Mouse (Mus musculus): ENCODE results near the gene Nmnat3. TPM values are rescaled to one million over a fixed set of nuclear protein-coding genes. Genes with fewer than 3 reads are reported as not detected.

The Nmnat3 gene
- polyA plus RNA-seq, 1 experiment from 2014 or later: 15.1 TPM

- no peaks in the 10 kb centered on the region for H3K36me3 ChIP-seq (ENCODE audit: insufficient read depth, low read length)
- DNase-seq (ENCODE audit: low spot score) (peak; percentile 96), ATAC-seq (replicated peaks; ENCODE audit: low FRiP score, low read depth) (peak; percentile 81)
- H3K4me1 ChIP-seq (replicated peaks; ENCODE audit: insufficient read depth, low read length): 0 out of 2 replicates have a peak, but pooled peaks cover 5% of the 10 kb centered on the region
- H3K9me3 ChIP-seq (replicated peaks; ENCODE audit: low read length): no peaks in the 10 kb centered on the region
- peak overlapping the region; percentile 50 for H3K9ac ChIP-seq (ENCODE audit: low read depth, low read length)
- peak overlapping the region; percentile 76 for H3K4me2 ChIP-seq (ENCODE audit: low read length)
- WGBS: under 1% methylated on average over 56 of the region's 56 CpGs
- H3K4me3 ChIP-seq (replicated peaks; ENCODE audit: low read depth, low read length): peak overlapping the region; percentile 50
- no peaks in the 10 kb centered on the region for H3K27me3 ChIP-seq (ENCODE audit: insufficient read depth, low read length)
- peak; percentile 2; the same call in 1 of the 2 replicates for TF ChIP-seq CTCF (IDR thresholded peaks at IDR 0.05; ENCODE audit: low read depth)
- peak overlapping the region; percentile 88 for H3K27ac ChIP-seq
These were observed 9.4 kb downstream of the Nmnat3 start for GRCm38 (mm10) chr9:98296383-98297201.

DNA sequence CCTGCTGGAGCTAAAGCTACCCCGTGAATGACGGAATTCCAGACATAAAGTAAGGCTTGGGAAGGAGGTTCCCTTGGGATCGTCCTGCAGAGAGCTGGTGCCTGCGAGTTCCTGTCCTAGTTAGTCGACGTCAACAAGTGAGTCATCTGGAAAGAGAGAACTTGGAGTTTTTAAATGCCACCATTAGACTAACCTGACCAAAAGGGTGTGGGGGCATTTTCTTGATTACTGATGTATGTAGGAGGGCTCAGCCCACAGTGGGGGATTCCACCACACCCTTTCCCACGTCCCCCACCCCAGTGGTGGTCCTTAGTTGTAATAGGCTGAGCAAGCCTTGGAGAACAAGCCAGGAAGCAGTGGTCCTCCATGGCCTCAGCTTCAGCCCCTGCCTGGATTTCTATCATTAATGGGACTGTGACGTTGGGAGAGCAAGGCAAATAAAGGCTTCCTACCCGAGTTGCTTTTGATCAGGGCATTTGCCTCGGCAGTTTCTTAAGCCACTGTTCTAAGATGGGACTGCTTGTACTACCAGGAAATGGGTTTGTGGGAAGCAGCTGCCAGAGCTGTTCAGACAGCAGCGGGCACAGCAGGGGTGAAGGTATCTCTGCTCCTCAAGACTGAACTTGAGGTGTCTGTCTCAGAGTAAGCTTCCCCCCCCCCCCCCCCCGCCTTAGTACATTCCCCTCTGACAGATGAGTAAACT is 10.2 kb downstream of the Nmnat3 start:
- no peaks in the 10 kb centered on the region for H3K9me3 ChIP-seq (replicated peaks; ENCODE audit: low read length)
- ATAC-seq (replicated peaks; ENCODE audit: low FRiP score, low read depth): no peak
- H3K4me2 ChIP-seq (ENCODE audit: low read length): peak overlapping the region; percentile 76
- peak overlapping the region; percentile 50 for H3K4me3 ChIP-seq (replicated peaks; ENCODE audit: low read depth, low read length)
- peak overlapping the region; percentile 88; the same call in 1 of the 2 replicates for H3K27ac ChIP-seq
- 0 out of 2 replicates have a peak, but pooled peaks cover 5% of the 10 kb centered on the region for H3K4me1 ChIP-seq (replicated peaks; ENCODE audit: insufficient read depth, low read length)
- H3K9ac ChIP-seq (ENCODE audit: low read depth, low read length): peak overlapping the region; percentile 50; the same call in 1 of the 2 replicates
- no peak for TF ChIP-seq CTCF (IDR thresholded peaks at IDR 0.05; ENCODE audit: low read depth)
- H3K27me3 ChIP-seq (ENCODE audit: insufficient read depth, low read length): no peaks in the 10 kb centered on the region
- 17% methylated on average over 12 of the region's 12 CpGs for WGBS
- H3K36me3 ChIP-seq (ENCODE audit: insufficient read depth, low read length): no peaks in the 10 kb centered on the region
- peak; percentile 46 for DNase-seq (ENCODE audit: low spot score)

DNA sequence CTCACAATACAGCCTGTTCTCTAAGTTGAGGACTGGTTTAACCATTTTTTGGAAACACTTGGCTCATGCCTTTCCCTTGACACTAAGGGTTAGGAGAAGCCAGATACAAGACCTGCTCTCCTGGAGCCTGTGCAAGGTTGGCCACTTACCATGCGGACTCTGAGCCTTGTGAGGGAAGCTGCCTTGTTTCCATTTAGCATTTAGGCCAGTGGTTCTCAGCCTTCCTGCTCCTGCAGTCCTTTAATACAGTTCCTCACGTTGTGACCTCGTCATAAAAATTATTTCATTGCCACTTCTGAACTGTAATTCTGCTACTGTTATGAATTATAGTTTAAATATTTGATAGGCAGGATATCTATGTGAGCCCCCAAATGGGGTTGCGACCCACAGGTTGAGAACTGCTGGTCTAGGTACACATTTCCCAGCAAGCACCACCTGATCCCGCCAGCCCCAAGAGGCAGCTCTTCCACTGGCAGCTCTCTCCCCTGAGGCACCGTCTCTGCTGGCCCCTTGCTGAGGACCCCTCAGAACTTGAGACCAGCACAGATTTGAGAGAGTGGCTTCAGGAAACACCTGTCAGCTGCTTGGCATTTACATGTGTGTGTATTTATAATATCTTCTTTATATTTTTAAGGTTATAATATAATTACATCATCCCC is 10.8 kb downstream of the Nmnat3 start:
- H3K4me3 ChIP-seq (replicated peaks; ENCODE audit: low read depth, low read length): no peak overlapping the region
- ATAC-seq (replicated peaks; ENCODE audit: low FRiP score, low read depth): no peak
- DNase-seq (ENCODE audit: low spot score): no peak
- H3K9ac ChIP-seq (ENCODE audit: low read depth, low read length): no peak overlapping the region
- no peaks in the 10 kb centered on the region for H3K9me3 ChIP-seq (replicated peaks; ENCODE audit: low read length)
- 0 out of 2 replicates have a peak, but pooled peaks cover 5% of the 10 kb centered on the region for H3K4me1 ChIP-seq (replicated peaks; ENCODE audit: insufficient read depth, low read length)
- WGBS: 82% methylated on average over 6 of the region's 6 CpGs
- H3K27ac ChIP-seq: no peak overlapping the region
- TF ChIP-seq CTCF (IDR thresholded peaks at IDR 0.05; ENCODE audit: low read depth): no peak
- no peaks in the 10 kb centered on the region for H3K36me3 ChIP-seq (ENCODE audit: insufficient read depth, low read length)
- no peaks in the 10 kb centered on the region for H3K27me3 ChIP-seq (ENCODE audit: insufficient read depth, low read length)
- H3K4me2 ChIP-seq (ENCODE audit: low read length): peak overlapping the region; percentile 76; the same call in 1 of the 2 replicates

GRCm38 (mm10) chr9:98298761-98299160 is 11.5 kb downstream of the Nmnat3 start:
- Histone ChIP-seq H3K9me3 (replicated peaks; ENCODE audit: low read length) (no peaks in the 10 kb centered on the region), H3K27me3 (ENCODE audit: insufficient read depth, low read length) (no peaks in the 10 kb centered on the region), H3K4me2 (ENCODE audit: low read length) (no peak overlapping the region), H3K4me3 (replicated peaks; ENCODE audit: low read depth, low read length) (no peak overlapping the region), H3K9ac (ENCODE audit: low read depth, low read length) (no peak overlapping the region), H3K36me3 (ENCODE audit: insufficient read depth, low read length) (no peaks in the 10 kb centered on the region), H3K4me1 (replicated peaks; ENCODE audit: insufficient read depth, low read length) (0 out of 2 replicates have a peak, but pooled peaks cover 5% of the 10 kb centered on the region), H3K27ac (no peak overlapping the region)
- 67% methylated on average over 3 of the region's 3 CpGs for WGBS
- no peak for TF ChIP-seq CTCF (IDR thresholded peaks at IDR 0.05; ENCODE audit: low read depth)
- no peak for DNase-seq (ENCODE audit: low spot score)
- no peak for ATAC-seq (replicated peaks; ENCODE audit: low FRiP score, low read depth)

DNA sequence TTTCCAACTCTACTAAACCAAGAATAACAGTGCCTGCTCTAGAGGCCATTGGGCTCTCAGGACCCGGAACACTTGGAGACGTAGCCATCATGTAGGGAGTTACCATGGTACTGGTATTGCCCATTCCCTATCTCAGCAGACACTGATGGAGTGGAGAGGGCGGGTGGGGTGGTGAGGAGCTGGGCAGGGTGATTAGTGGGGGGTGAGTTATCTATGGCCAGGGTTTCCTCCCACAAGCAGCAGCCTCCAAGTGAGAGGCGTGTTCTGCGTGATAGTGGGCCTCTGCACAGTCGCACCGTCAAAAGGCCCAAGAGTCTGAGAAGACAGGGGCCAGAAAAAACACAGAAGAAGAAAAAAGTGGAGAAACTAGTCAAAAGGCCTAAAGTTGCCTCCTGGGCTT is 12.0 kb downstream of the Nmnat3 start:
- Histone ChIP-seq H3K9ac (ENCODE audit: low read depth, low read length) (no peak overlapping the region), H3K27me3 (ENCODE audit: insufficient read depth, low read length) (no peaks in the 10 kb centered on the region), H3K27ac (no peak overlapping the region), H3K4me2 (ENCODE audit: low read length) (no peak overlapping the region), H3K9me3 (replicated peaks; ENCODE audit: low read length) (no peaks in the 10 kb centered on the region), H3K4me3 (replicated peaks; ENCODE audit: low read depth, low read length) (no peak overlapping the region), H3K36me3 (ENCODE audit: insufficient read depth, low read length) (no peaks in the 10 kb centered on the region), H3K4me1 (replicated peaks; ENCODE audit: insufficient read depth, low read length) (0 out of 2 replicates have a peak, but pooled peaks cover 5% of the 10 kb centered on the region)
- TF ChIP-seq CTCF (IDR thresholded peaks at IDR 0.05; ENCODE audit: low read depth): no peak
- DNase-seq (ENCODE audit: low spot score) (no peak), ATAC-seq (replicated peaks; ENCODE audit: low FRiP score, low read depth) (no peak)
- 67% methylated on average over 7 of the region's 7 CpGs for WGBS

DNA sequence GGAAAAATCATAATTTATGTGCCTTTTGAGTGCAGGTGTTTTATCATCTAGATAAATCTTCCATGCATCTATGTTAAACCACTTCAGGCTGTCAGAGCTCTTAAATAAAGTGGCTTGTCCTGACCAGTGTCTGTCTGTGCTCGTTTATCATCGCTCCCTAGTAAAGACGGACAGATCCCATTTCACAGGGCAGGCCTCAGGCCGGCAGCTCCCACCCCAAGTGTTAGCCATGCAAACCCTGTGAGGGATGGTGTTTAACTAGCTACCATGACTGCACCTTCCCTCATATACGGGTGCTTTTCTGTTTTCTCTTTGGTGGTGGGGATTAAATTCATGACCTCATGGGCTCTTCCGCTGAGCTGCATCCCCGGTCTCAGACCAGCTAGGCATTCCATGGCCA is 13.3 kb downstream of the Nmnat3 start:
- H3K4me2 ChIP-seq (ENCODE audit: low read length): no peak overlapping the region
- DNase-seq (ENCODE audit: low spot score) (peak; percentile 85), ATAC-seq (replicated peaks; ENCODE audit: low FRiP score, low read depth) (peak; percentile 58; the same call in 1 of the 2 replicates)
- no peak overlapping the region for H3K9ac ChIP-seq (ENCODE audit: low read depth, low read length)
- no peaks in the 10 kb centered on the region for H3K9me3 ChIP-seq (replicated peaks; ENCODE audit: low read length)
- H3K27ac ChIP-seq: no peak overlapping the region
- 0 out of 2 replicates have a peak, but pooled peaks cover 5% of the 10 kb centered on the region for H3K4me1 ChIP-seq (replicated peaks; ENCODE audit: insufficient read depth, low read length)
- no peaks in the 10 kb centered on the region for H3K36me3 ChIP-seq (ENCODE audit: insufficient read depth, low read length)
- H3K27me3 ChIP-seq (ENCODE audit: insufficient read depth, low read length): no peaks in the 10 kb centered on the region
- TF ChIP-seq CTCF (IDR thresholded peaks at IDR 0.05; ENCODE audit: low read depth): no peak
- no peak overlapping the region for H3K4me3 ChIP-seq (replicated peaks; ENCODE audit: low read depth, low read length)
- 35% methylated on average over 7 of the region's 7 CpGs for WGBS

Measured in kidney, postnatal 0 days (tissue).